Mouse (Mus musculus) olfactory bulb, adult 2 months (tissue): Measurements from ENCODE around the gene Fiz1. TPM values are rescaled to one million over a fixed set of nuclear protein-coding genes. Genes with fewer than 3 reads are reported as not detected.
A peak's percentile ranks its signal among the peaks of the same experiment; 100 is the strongest.
"Not testable (repeated sequence)": the region's sequence is repeated elsewhere in the genome, so short reads cannot be mapped to it uniquely, and the experiment has no call there.

Experiments
- H3K27ac ChIP-seq: fragments of 200-500 bp; 2 replicates; pipeline ENCODE4 v1.5.1; 2012; ENCODE audit warnings: low read depth, low read length; ENCODE audit not compliant: insufficient read depth
- H3K4me1 ChIP-seq: fragments of 200-500 bp; 2 replicates; pipeline ENCODE4 v1.6.1; 2012; ENCODE audit warnings: low read length; ENCODE audit not compliant: control insufficient read depth, insufficient read depth
- H3K4me3 ChIP-seq: fragments of 200-500 bp; 2 replicates; pipeline ENCODE4 v1.5.1; 2012; ENCODE audit warnings: mild to moderate bottlenecking, low read depth, low read length, moderate library complexity; ENCODE audit not compliant: insufficient read depth
- CTCF ChIP-seq: fragments of 200-500 bp; IDR thresholded peaks from 2 replicates; pipeline ENCODE4 v1.5.1; 2012; ENCODE audit warnings: low read depth, mild to moderate bottlenecking, low read length, moderate library complexity; ENCODE audit not compliant: insufficient read depth
- POLR2A ChIP-seq: fragments of 200-500 bp; IDR thresholded peaks from 2 replicates; pipeline ENCODE4 v1.6.1; 2012; ENCODE audit warnings: mild to moderate bottlenecking, low read depth, low read length, moderate library complexity; ENCODE audit not compliant: insufficient read depth
- WGBS: fragments of 180-500 bp; shearing (Covaris S2); methylation state at CpG from one replicate; pipeline ENCODE4 v1.1.7; 2018; 5-methylcytosine and 5-hydroxymethylcytosine counted together
- polyA plus RNA-seq: library from polyadenylated mRNA; stranded (reverse); fragments of >200 nt; gene quantifications from 2 replicates; pipeline ENCODE4 v1.2.4, GENCODE M21; 2012; ENCODE audit warnings: low replicate concordance; ENCODE audit not compliant: missing spikeins, insufficient read depth, insufficient read length

Gene Fiz1
- polyA plus RNA-seq, 1 experiment, result not detected

GRCm38 (mm10) chr7:5016920-5017319 is 2.4 kb upstream of the Fiz1 start:
- no peak overlapping the region for H3K27ac ChIP-seq
- peaks cover 4% of the 10 kb centered on the region; the same call in 1 of the 2 replicates for H3K4me1 ChIP-seq
- TF ChIP-seq POLR2A (no peak), CTCF (no peak)
- WGBS, result 99% methylated on average over 2 of the region's 2 CpGs
- no peak overlapping the region for H3K4me3 ChIP-seq

DNA sequence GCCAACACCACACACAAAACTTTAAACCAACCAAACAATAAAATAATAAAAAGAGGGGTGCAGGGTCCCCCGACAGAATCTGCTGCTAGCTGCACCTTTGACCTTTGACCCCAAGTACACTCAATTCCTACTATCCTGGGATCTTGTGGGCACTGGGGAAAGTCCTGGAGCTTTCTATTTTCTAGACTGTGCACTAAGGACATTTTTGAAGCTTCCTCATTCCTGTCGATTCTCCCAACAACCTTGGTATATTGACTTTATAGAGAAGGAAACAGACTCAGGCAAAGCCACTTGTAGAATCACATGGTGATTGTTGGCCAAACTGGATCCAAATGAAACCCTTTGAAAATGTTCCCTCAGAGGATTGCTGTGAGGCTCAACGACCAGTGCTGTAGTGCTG is 1.6 kb upstream of the Fiz1 start:
- Histone ChIP-seq H3K4me1 (peaks cover 4% of the 10 kb centered on the region; the same call in 1 of the 2 replicates), H3K4me3 (peak overlapping the region; percentile 79), H3K27ac (peak overlapping the region; percentile 92; the same call in 1 of the 2 replicates)
- 61% methylated on average over 3 of the region's 3 CpGs for WGBS
- TF ChIP-seq POLR2A (no peak), CTCF (no peak)

DNA sequence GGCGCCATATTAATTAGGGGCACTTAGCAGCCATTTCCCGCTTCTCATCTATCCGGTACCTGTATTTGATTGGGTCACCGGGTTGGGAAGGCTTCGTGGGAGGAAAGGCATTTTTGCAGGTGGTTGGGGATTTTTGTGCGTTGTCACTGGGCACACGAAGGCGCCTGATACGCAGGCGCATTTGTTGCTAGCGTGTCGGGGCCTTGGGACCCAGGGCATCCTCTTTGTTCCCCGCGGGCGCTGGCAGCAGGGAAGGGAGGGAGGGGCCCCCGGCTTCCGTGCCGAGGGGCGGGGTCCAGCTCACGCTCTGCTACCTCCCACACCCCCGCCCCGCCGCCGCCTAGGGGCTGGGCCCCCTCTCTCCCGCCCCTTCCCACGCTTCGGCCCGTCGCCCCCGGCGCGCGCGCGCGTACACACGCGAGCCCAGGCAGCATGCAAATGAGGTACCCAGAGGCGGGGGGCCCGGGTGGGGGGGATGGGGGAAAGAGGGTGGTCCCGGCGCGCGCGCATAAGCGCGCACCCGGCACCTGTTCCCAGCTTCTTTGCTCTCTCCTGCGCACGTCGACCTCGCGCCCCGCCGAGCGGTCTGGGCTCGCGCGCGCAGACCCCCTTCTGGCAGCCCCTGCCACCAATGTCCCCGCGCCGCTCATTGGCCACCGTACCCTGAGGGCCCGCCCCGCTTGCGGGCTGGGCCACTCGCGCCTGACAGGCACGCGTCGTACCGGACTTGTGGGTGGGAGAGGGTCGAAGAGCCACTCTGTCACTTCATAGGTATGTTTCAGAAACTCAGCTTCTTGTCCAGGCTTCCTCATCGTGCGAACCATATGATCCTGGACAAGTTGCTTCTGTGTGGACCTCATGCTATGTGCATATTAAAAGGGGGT is 863 bp upstream of the Fiz1 start, which contains the start of gene Gm44973:
Gene Gm44973 (plus strand): TSS at position 379 of the 884 bp plus-strand sequence.
- H3K27ac ChIP-seq, result peak within 1 kb of the TSS; percentile 99
- H3K4me1 ChIP-seq, result 0 out of 2 replicates have a peak, but pooled peaks cover 4% of the 10 kb centered on the region
- peak within 1 kb of the TSS; percentile 99 for H3K4me3 ChIP-seq
- WGBS, result under 1% methylated on average over 70 of the region's 76 CpGs
- peak; percentile 41 for TF ChIP-seq POLR2A
- no peak for TF ChIP-seq CTCF

DNA sequence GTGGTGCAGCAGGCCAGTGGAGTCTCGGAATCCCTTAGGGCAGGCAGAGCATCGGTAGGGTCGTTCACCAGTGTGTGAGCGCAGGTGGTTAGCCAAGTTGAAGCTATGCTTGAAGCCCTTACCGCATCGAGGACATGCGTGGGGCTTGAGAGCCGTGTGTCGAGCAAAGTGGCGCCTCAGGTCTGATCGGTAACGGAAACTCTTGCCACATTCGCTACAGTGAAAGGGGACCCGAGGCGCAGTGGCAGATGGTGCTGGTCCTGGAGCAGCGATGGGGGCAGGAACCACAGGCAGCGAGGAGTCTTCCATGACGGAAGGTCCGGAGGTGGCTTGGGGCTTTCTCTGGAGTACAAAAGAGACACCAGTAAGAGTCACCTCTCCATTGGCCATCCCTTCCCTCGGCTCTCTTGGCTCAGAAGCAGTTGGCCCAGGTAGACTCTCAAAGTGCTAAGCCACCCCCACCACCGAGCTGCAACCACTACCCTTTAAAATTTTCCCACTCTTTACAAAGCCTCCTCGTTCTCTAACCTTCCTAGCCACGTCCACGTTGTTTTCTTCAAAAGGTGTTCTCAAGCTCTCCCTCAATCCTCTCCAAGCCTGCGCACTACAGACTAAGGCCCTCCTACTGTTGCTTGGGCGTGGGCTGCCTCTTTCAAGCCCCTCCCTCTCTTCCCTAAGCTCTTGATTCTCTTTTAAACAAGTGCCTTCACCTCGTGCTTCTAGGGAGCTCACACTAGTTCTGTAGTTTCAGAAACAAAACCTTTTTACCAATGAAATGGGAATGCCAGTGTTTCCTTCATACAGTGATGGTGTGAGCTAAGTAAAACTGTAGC is 1.6 kb downstream of the Fiz1 start:
- TF ChIP-seq CTCF (no peak), POLR2A (no peak)
- Histone ChIP-seq H3K4me1 (0 out of 2 replicates have a peak, but pooled peaks cover 4% of the 10 kb centered on the region), H3K27ac (no peak overlapping the region), H3K4me3 (no peak overlapping the region)
- 89% methylated on average over 27 of the region's 27 CpGs for WGBS

- TF ChIP-seq CTCF (no peak), POLR2A (no peak)
- Histone ChIP-seq H3K4me3 (no peak overlapping the region), H3K4me1 (peaks cover 10% of the 10 kb centered on the region; the same call in 1 of the 2 replicates), H3K27ac (no peak overlapping the region)
- 94% methylated on average over 26 of the region's 26 CpGs for WGBS
Observed at GRCm38 (mm10) chr7:5008229-5008628, 6.3 kb downstream of the Fiz1 start.

GRCm38 (mm10) chr7:5002876-5003275 is 11.6 kb downstream of the Fiz1 start:
- WGBS, result 33% methylated on average over 8 of the region's 8 CpGs
- not testable (repeated sequence) for H3K27ac ChIP-seq, H3K4me1 ChIP-seq, H3K4me3 ChIP-seq

DNA sequence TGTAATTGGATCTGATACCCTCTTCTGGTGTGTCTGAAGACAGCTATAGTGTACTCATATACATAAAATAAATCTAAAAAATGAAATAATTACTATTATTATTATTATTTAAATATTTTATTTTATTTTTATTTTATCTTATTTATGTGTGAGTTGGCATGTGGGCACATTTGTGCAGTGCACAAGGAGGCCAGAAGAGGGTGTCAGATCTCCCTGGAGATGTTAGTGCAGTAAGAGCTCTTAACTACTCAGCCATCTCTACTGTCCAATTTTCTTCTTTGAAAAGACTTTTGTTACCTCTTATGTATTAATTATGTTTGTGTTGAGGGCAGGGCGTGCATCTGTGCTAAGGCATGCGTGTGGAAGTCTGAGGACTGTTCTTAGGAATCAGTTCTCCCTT is 14.6 kb downstream of the Fiz1 start:
- Histone ChIP-seq H3K27ac (no peak overlapping the region), H3K4me1 (peaks cover 5% of the 10 kb centered on the region; the same call in 1 of the 2 replicates), H3K4me3 (no peak overlapping the region)
- 66% methylated on average over 2 of the region's 2 CpGs for WGBS
- TF ChIP-seq CTCF, result no peak
- no peak for TF ChIP-seq POLR2A

- WGBS, result 39% methylated on average over 8 of the region's 8 CpGs
- H3K4me3 ChIP-seq, result peak overlapping the region; percentile 64; the same call in 1 of the 2 replicates
- no peak for TF ChIP-seq CTCF
- no peak for TF ChIP-seq POLR2A
- peaks cover 28% of the 10 kb centered on the region for H3K4me1 ChIP-seq
- H3K27ac ChIP-seq, result no peak overlapping the region
Observed at GRCm38 (mm10) chr7:4996934-4997333, 17.6 kb downstream of the Fiz1 start.
